Mouse (Mus musculus) intestine, embryonic 14.5 days (tissue): ENCODE measurements around the gene Rab7. TPM values are rescaled to one million over a fixed set of nuclear protein-coding genes. Genes with fewer than 3 reads are reported as not detected.

Source experiments
- ATAC-seq: fragments of 200-750 bp; cut with Nextera tagmentation; replicated peaks from 2 replicates; pipeline ENCODE4 v1.8.0; 2017; ENCODE audit warnings: low read depth, moderate number of reproducible peaks, moderate TSS enrichment, moderate library complexity; ENCODE audit not compliant: low FRiP score, low TSS enrichment
- DNase-seq: peaks from one replicate; pipeline ENCODE4 v3.0.0-alpha.2; 2018; ENCODE audit warnings: low spot score
- H3K27ac ChIP-seq: fragments of 300-500 bp; sonication (generic); 2 replicates; pipeline ENCODE4 v1.5.1; 2014; ENCODE audit warnings: low read depth, mild to moderate bottlenecking, control low read depth
- H3K27me3 ChIP-seq: fragments of 300-500 bp; sonication (generic); replicated peaks from 2 replicates; pipeline ENCODE4 v1.6.1; 2014; ENCODE audit warnings: low read length, control low read depth; ENCODE audit not compliant: control insufficient read depth, insufficient read depth
- H3K36me3 ChIP-seq: fragments of 300-500 bp; sonication (generic); 2 replicates; pipeline ENCODE4 v1.6.1; 2014; ENCODE audit warnings: low read length, control low read depth; ENCODE audit not compliant: control insufficient read depth, insufficient read depth
- H3K4me1 ChIP-seq: fragments of 300-500 bp; sonication (generic); replicated peaks from 2 replicates; pipeline ENCODE4 v1.6.1; 2014; ENCODE audit warnings: low read length, control low read depth, mixed read lengths; ENCODE audit not compliant: control insufficient read depth, insufficient read depth
- H3K4me2 ChIP-seq: fragments of 300-500 bp; sonication (generic); 2 replicates; pipeline ENCODE4 v1.6.1; 2014; ENCODE audit warnings: low read length
- H3K4me3 ChIP-seq: fragments of 300-500 bp; sonication (generic); 2 replicates; pipeline ENCODE4 v1.5.1; 2014; ENCODE audit warnings: low read depth, low read length, control low read depth, mixed read lengths
- H3K9ac ChIP-seq: fragments of 300-500 bp; sonication (generic); 2 replicates; pipeline ENCODE4 v1.6.1; 2014; ENCODE audit warnings: mild to moderate bottlenecking, low read length
- H3K9me3 ChIP-seq: fragments of 300-500 bp; sonication (generic); 2 replicates; pipeline ENCODE4 v1.6.1; 2016; ENCODE audit warnings: low read length, control low read depth; ENCODE audit not compliant: control insufficient read depth
- WGBS: fragments of 180-500 bp; shearing (Covaris S2); extraction: QIAGEN DNeasy Blood & Tissue Kit; methylation state at CpG from one replicate; pipeline ENCODE4 v1.1.7; 2014; 5-methylcytosine and 5-hydroxymethylcytosine counted together
- polyA plus RNA-seq: library from polyadenylated mRNA; unstranded; fragments of >200 nt; fragmentation: Nextera tagmentation; extraction: Ambion mirVana; gene quantifications from 2 replicates; pipeline ENCODE4 v1.2.1, GENCODE M21; 2014

The Rab7 gene
- polyA plus RNA-seq, 1 experiment from 2014 or later = 259 TPM

GRCm38 (mm10) chr6:88060602-88061001, 15.5 kb upstream of the Rab7 start:
- Histone ChIP-seq H3K4me1 (no peaks in the 10 kb centered on the region; the same call in 1 of the 2 replicates), H3K9me3 (no peaks in the 10 kb centered on the region), H3K9ac (no peak overlapping the region), H3K36me3 (no peaks in the 10 kb centered on the region), H3K4me2 (no peak overlapping the region), H3K4me3 (no peak overlapping the region), H3K27ac (no peak overlapping the region), H3K27me3 (no peaks in the 10 kb centered on the region)
- ATAC-seq (no peak), DNase-seq (no peak)
- WGBS = 78% methylated on average over 4 of the region's 4 CpGs

DNA sequence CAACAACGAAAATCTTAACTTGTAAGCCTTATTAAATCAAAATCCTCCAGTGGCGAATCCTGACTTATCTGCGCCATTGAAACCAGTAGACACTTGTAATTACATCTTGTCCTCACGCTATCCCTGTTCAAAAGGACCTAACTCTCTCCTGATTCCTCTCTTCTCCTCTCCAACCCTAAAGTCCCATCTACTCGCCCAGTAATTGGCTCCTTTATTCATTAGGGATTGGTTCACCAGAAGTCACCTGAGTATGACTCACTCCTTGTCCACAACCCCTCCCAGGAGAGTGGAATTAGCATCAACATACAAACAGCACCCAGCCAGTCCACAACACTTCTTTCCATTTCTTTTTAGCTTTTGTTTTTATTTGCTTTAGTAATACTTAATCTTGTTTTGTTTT, 14.8 kb upstream of the Rab7 start:
- Histone ChIP-seq H3K4me3 (no peak overlapping the region), H3K27me3 (no peaks in the 10 kb centered on the region), H3K4me2 (no peak overlapping the region), H3K9me3 (no peaks in the 10 kb centered on the region), H3K36me3 (no peaks in the 10 kb centered on the region), H3K9ac (no peak overlapping the region), H3K4me1 (no peaks in the 10 kb centered on the region; the same call in 1 of the 2 replicates), H3K27ac (no peak overlapping the region)
- ATAC-seq (no peak), DNase-seq (no peak)
- WGBS = 77% methylated on average over 5 of the region's 5 CpGs

DNA sequence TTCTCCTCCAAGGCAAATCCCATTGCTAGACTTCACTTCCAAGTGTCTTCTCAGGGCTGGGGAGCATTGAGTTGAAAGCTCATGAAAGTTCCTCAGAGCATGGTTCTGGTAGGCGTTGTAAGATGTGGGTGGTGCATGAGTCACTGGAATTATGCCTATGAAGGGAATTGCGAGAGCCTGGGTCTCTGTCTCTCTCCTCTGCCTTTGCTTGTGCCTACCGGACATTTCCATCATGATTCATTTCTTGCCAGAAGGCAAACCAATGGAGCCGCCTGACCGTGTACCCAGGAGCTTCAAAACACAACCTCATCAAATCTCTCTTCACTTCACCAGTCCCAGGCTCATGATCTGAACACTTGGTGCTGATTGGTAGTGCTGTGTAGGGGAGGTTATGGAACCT, 11.8 kb upstream of the Rab7 start:
- H3K27ac ChIP-seq = no peak overlapping the region
- no peaks in the 10 kb centered on the region for H3K9me3 ChIP-seq
- H3K4me1 ChIP-seq = no peaks in the 10 kb centered on the region; the same call in 1 of the 2 replicates
- WGBS = 86% methylated on average over 5 of the region's 5 CpGs
- H3K4me2 ChIP-seq = no peak overlapping the region
- H3K27me3 ChIP-seq = no peaks in the 10 kb centered on the region
- H3K36me3 ChIP-seq = no peaks in the 10 kb centered on the region
- ATAC-seq (no peak), DNase-seq (no peak)
- H3K9ac ChIP-seq = no peak overlapping the region
- H3K4me3 ChIP-seq = no peak overlapping the region

DNA sequence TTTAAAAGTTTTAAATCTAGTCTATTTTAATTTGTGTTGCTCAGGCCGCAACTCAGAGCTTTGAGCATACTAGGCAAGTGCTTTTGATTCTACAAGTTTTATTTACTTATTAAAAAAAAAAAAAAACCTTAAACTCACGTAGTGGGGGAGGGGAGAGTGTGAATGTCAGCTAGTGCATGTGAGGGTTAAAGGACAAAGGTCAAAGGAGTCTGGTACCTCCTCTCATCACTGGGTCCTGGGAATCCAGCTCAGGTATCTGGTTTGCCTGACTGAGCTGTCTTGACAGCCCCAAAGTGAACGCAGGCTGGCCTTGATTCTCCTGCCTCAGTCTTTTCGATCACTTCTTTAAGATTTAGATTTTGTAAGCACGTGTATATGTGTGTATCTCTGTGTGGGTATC, 10.6 kb upstream of the Rab7 start:
- H3K4me1 ChIP-seq = no peaks in the 10 kb centered on the region; the same call in 1 of the 2 replicates
- no peak overlapping the region for H3K27ac ChIP-seq
- 66% methylated on average over 5 of the region's 5 CpGs for WGBS
- no peak for ATAC-seq
- H3K27me3 ChIP-seq = no peaks in the 10 kb centered on the region; the same call in 1 of the 2 replicates
- DNase-seq = no peak
- H3K9ac ChIP-seq = no peak overlapping the region
- H3K36me3 ChIP-seq = no peaks in the 10 kb centered on the region
- no peaks in the 10 kb centered on the region for H3K9me3 ChIP-seq
- H3K4me2 ChIP-seq = no peak overlapping the region
- H3K4me3 ChIP-seq = no peak overlapping the region

DNA sequence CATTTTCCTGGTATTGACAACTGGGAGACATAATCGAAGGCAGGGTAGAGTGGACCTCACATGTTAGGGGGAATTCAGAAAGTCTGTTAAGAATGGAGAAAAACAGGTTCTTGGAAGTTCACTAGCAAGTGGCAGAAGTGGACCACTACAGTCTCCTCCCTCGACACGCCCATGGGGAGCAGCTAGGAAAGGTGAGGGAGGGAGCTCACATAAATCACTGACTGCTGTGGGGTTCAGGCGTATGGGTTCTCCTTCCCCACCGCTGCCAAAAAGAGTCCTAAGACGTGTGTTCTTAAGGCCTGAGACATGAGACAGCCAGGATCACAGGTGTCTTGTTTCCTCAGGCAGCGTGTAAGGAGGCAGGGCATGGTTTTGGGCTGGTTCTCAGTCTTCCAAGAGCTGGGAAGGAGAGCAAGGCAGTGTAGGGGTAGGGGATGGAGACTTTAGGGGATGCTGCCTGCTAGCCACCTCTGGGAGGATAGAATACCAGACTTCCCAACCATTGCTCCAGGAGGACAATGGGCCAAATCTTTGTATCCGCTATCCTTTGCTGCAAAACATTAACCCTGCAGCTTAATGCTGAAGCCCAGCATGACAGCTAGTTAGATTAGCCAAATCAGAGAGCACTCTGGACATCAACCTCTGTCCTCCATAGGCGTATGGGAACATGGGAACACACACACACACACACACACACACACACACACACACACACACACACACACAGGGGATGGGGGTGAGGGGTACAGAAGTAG, 9.2 kb upstream of the Rab7 start:
- no peaks in the 10 kb centered on the region; the same call in 1 of the 2 replicates for H3K4me1 ChIP-seq
- no peak overlapping the region for H3K9ac ChIP-seq
- H3K27ac ChIP-seq = no peak overlapping the region
- H3K4me2 ChIP-seq = no peak overlapping the region
- H3K27me3 ChIP-seq = no peaks in the 10 kb centered on the region; the same call in 1 of the 2 replicates
- ATAC-seq = no peak
- H3K4me3 ChIP-seq = no peak overlapping the region
- no peaks in the 10 kb centered on the region for H3K9me3 ChIP-seq
- no peaks in the 10 kb centered on the region for H3K36me3 ChIP-seq
- DNase-seq = no peak
- WGBS = 43% methylated on average over 9 of the region's 9 CpGs

GRCm38 (mm10) chr6:88053228-88054080, 8.4 kb upstream of the Rab7 start:
- Histone ChIP-seq H3K4me2 (no peak overlapping the region), H3K4me3 (no peak overlapping the region), H3K9me3 (no peaks in the 10 kb centered on the region), H3K27me3 (no peaks in the 10 kb centered on the region; the same call in 1 of the 2 replicates), H3K9ac (no peak overlapping the region), H3K27ac (no peak overlapping the region), H3K36me3 (no peaks in the 10 kb centered on the region), H3K4me1 (no peaks in the 10 kb centered on the region; the same call in 1 of the 2 replicates)
- DNase-seq = no peak
- no peak for ATAC-seq
- 46% methylated on average over 11 of the region's 11 CpGs for WGBS

- H3K36me3 ChIP-seq = no peaks in the 10 kb centered on the region
- H3K27me3 ChIP-seq = no peaks in the 10 kb centered on the region; the same call in 1 of the 2 replicates
- H3K9ac ChIP-seq = no peak overlapping the region
- no peaks in the 10 kb centered on the region; the same call in 1 of the 2 replicates for H3K4me1 ChIP-seq
- H3K4me2 ChIP-seq = no peak overlapping the region
- no peaks in the 10 kb centered on the region for H3K9me3 ChIP-seq
- DNase-seq = no peak
- H3K4me3 ChIP-seq = no peak overlapping the region
- no peak overlapping the region for H3K27ac ChIP-seq
- no peak for ATAC-seq
- WGBS = 90% methylated on average over 5 of the region's 5 CpGs
Observed at GRCm38 (mm10) chr6:88051206-88051605, 6.1 kb upstream of the Rab7 start.

GRCm38 (mm10) chr6:88049008-88049407, 3.9 kb upstream of the Rab7 start:
- 68% methylated on average over 6 of the region's 6 CpGs for WGBS
- H3K9ac ChIP-seq = no peak overlapping the region
- H3K4me3 ChIP-seq = no peak overlapping the region
- H3K4me1 ChIP-seq = peaks cover under 1% of the 10 kb centered on the region
- no peak overlapping the region for H3K27ac ChIP-seq
- no peak overlapping the region; the same call in 1 of the 2 replicates for H3K4me2 ChIP-seq
- ATAC-seq (peak; percentile 25; the same call in 1 of the 2 replicates), DNase-seq (peak; percentile 65)
- no peaks in the 10 kb centered on the region; the same call in 1 of the 2 replicates for H3K27me3 ChIP-seq
- no peaks in the 10 kb centered on the region for H3K36me3 ChIP-seq
- no peaks in the 10 kb centered on the region for H3K9me3 ChIP-seq
